Mouse (Mus musculus): Measurements from ENCODE around the gene Mcm8. TPM values are rescaled to one million over a fixed set of nuclear protein-coding genes. Genes with fewer than 3 reads are reported as not detected.

Gene Mcm8
- polyA plus RNA-seq, 1 experiment from 2014 or later = 11.9 TPM

- no peak overlapping the region for H3K27ac ChIP-seq
- H3K9ac ChIP-seq = peak overlapping the region; percentile 44
- WGBS = under 1% methylated on average over 58 of the region's 58 CpGs
- peaks cover 27% of the 10 kb centered on the region for H3K27me3 ChIP-seq (replicated peaks)
- peaks cover 12% of the 10 kb centered on the region for H3K4me1 ChIP-seq (replicated peaks)
- ATAC-seq = peak; percentile 77
- peak overlapping the region; percentile 53 for H3K4me3 ChIP-seq (replicated peaks)
- H3K9me3 ChIP-seq = no peaks in the 10 kb centered on the region
- H3K36me3 ChIP-seq = no peaks in the 10 kb centered on the region
- H3K4me2 ChIP-seq (replicated peaks) = peak overlapping the region; percentile 100
These were observed 63.5 kb downstream of the Mcm8 start for GRCm38 (mm10) chr2:132879261-132880044.

GRCm38 (mm10) chr2:132880844-132881645, 65.1 kb downstream of the Mcm8 start, which contains the start of gene Lrrn4:
Gene Lrrn4 (minus strand): TSS chr2:132880891.
- peaks cover 12% of the 10 kb centered on the region for H3K4me1 ChIP-seq (replicated peaks)
- peaks cover 27% of the 10 kb centered on the region for H3K27me3 ChIP-seq (replicated peaks)
- peak within 1 kb of the TSS; percentile 44; the same call in 1 of the 2 replicates for H3K9ac ChIP-seq
- no peaks in the 10 kb centered on the region for H3K36me3 ChIP-seq
- H3K9me3 ChIP-seq = no peaks in the 10 kb centered on the region
- peak within 1 kb of the TSS; percentile 100 for H3K4me2 ChIP-seq (replicated peaks)
- H3K27ac ChIP-seq = no peak within 1 kb of the TSS
- WGBS = 23% methylated on average over 12 of the region's 12 CpGs
- peak within 1 kb of the TSS; percentile 53 for H3K4me3 ChIP-seq (replicated peaks)
- no peak for ATAC-seq

GRCm38 (mm10) chr2:132884303-132884967, 68.5 kb downstream of the Mcm8 start:
- Histone ChIP-seq H3K36me3 (no peaks in the 10 kb centered on the region), H3K4me2 (replicated peaks) (no peak overlapping the region), H3K4me3 (replicated peaks) (no peak overlapping the region), H3K9me3 (no peaks in the 10 kb centered on the region), H3K27ac (no peak overlapping the region), H3K9ac (no peak overlapping the region), H3K27me3 (replicated peaks) (peaks cover 11% of the 10 kb centered on the region; the same call in 1 of the 2 replicates), H3K4me1 (replicated peaks) (peaks cover 6% of the 10 kb centered on the region)
- ATAC-seq = no peak
- 55% methylated on average over 8 of the region's 8 CpGs for WGBS

- Histone ChIP-seq H3K36me3 (no peaks in the 10 kb centered on the region), H3K4me1 (replicated peaks) (no peaks in the 10 kb centered on the region), H3K9me3 (no peaks in the 10 kb centered on the region), H3K4me2 (replicated peaks) (no peak overlapping the region), H3K4me3 (replicated peaks) (no peak overlapping the region), H3K9ac (no peak overlapping the region), H3K27ac (no peak overlapping the region), H3K27me3 (replicated peaks) (peaks cover 4% of the 10 kb centered on the region; the same call in 1 of the 2 replicates)
- 84% methylated on average over 7 of the region's 7 CpGs for WGBS
- no peak for ATAC-seq
These were observed 69.4 kb downstream of the Mcm8 start for GRCm38 (mm10) chr2:132885312-132885711.

Other genes starting within 250 kb of the Mcm8 start
- 22.3 and 28.8 TPM in 2 replicates for gene Gpcpd1, start 228.4 kb upstream of the Mcm8 start, polyA plus RNA-seq (2015; fragmentation: Nextera tagmentation; extraction: Ambion mirVana)
- gene Shld1, start 129.2 kb upstream of the Mcm8 start, polyA plus RNA-seq (2015; fragmentation: Nextera tagmentation; extraction: Ambion mirVana) = 13.6 and 14.2 TPM in 2 replicates
- 45.1 and 53.1 TPM in 2 replicates for gene Chgb, start 34.9 kb upstream of the Mcm8 start, polyA plus RNA-seq (2015; fragmentation: Nextera tagmentation; extraction: Ambion mirVana)
- gene Trmt6, start 86 bp upstream of the Mcm8 start, polyA plus RNA-seq (2015; fragmentation: Nextera tagmentation; extraction: Ambion mirVana) = 30.0 and 40.0 TPM in 2 replicates
- 30.7 and 33.9 TPM in 2 replicates for gene Crls1, start 30.5 kb downstream of the Mcm8 start, polyA plus RNA-seq (2015; fragmentation: Nextera tagmentation; extraction: Ambion mirVana)
- 9.8 and 10.9 TPM in 2 replicates for gene Lrrn4, start 64.8 kb downstream of the Mcm8 start, polyA plus RNA-seq (2015; fragmentation: Nextera tagmentation; extraction: Ambion mirVana)
- 45.1 and 46.1 TPM in 2 replicates for gene Fermt1, start 129.8 kb downstream of the Mcm8 start, polyA plus RNA-seq (2015; fragmentation: Nextera tagmentation; extraction: Ambion mirVana)